Mouse (Mus musculus): ENCODE measurements around the gene Arhgef12.

DNA sequence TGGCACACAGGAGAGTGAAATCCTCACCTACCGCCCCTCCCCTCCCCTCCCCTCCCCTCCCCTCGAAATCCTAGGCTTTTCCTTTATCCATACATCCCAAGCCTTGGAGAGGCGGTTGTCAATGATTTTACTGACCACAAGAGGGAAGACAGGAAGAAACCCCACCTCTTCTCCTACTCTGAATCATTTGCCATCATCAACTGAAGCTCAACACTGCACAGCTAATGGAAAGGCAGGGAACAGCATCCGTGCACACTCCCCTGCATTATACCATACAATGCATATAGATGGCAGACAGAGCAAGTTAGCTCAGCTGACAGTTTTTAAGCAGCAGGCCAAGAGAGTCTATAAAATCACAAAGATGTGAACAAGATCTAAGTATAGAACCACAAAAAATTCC, 35.9 kb downstream of the Arhgef12 start:
- no peak for TF ChIP-seq POLR2A (IDR thresholded peaks at IDR 0.05; ENCODE audit: insufficient read depth, low read depth, low read length)
- no peak for TF ChIP-seq CTCF (IDR thresholded peaks at IDR 0.05)

All from heart, adult 2 months (tissue).